Mouse (Mus musculus): ENCODE data around the gene Eno3. TPM values are rescaled to one million over a fixed set of nuclear protein-coding genes. Genes with fewer than 3 reads are reported as not detected.

Eno3 gene
- polyA plus RNA-seq, 1 experiment, result 97.3 TPM

DNA sequence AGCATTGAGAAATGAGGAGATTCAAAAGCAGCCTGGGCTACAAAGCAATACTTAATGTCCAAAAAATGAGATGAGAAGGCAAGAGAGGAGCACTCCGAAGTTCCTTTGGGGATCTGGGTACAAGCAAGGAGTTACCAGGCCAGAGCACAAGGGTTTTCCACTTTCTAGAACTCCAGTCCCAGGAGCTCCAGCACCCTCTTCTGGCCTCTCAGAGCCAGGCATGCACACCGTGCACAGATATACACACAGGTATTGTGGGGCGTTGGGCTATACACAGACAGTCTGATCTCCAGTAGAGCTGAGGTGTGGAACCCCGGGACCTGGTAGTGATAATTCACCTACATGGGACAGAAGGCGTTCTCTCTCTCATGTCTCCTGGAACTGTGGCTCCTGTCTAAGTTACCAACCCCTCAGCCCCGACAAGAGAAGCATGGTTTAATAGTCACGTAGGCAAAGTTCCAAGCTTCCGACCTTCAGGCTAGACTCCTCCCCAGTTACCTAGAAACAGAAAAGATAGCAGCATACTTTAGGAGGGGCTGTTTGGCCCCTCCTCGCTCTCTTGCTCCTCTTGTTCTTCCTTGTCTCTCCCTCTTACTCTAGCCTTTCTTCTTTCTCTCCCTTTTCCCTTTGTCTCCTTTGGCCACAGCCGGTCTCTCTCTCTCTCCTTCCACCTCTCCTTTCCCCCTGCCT is 33.8 kb upstream of the Eno3 start:
- no peak for DNase-seq
- Histone ChIP-seq H3K4me3 (replicated peaks; ENCODE audit: extremely low read depth, low read depth, low read length) (no peak overlapping the region), H3K4me1 (ENCODE audit: control insufficient read depth, insufficient read depth, low read length) (no peaks in the 10 kb centered on the region)
- TF ChIP-seq POLR2A (IDR thresholded peaks at IDR 0.05; ENCODE audit: borderline replicate concordance, extremely low read depth, low read depth, low read length) (no peak), CTCF (IDR thresholded peaks at IDR 0.05; ENCODE audit: insufficient read depth, low read length) (0 out of 2 replicates have a peak, but pooled peaks have one; percentile 2)
- WGBS, result 68% methylated on average over 10 of the region's 10 CpGs

DNA sequence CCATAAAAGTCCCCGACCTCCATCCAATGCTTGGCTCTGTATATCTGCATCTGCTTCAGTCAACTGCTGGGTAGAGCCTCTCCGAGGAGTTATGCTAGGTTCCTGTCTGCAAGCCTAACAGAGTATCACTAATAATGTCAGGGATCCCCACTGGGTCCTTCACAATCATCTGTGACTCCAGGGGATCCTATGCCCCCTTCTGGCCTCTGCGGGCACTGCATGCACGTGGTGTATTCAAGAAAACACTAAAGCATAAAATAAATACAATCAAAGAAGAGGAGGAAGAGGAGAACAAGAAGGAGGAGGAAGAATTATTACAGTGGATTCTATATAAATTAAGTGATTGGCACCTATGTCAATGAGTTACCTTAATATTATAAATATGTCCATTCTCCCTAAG is 31.5 kb upstream of the Eno3 start:
- WGBS, result 35% methylated on average over 4 of the region's 4 CpGs
- DNase-seq, result no peak
- peak; percentile 72 for TF ChIP-seq CTCF (IDR thresholded peaks at IDR 0.05; ENCODE audit: insufficient read depth, low read length)
- no peak for TF ChIP-seq POLR2A (IDR thresholded peaks at IDR 0.05; ENCODE audit: borderline replicate concordance, extremely low read depth, low read depth, low read length)
- H3K4me1 ChIP-seq (ENCODE audit: control insufficient read depth, insufficient read depth, low read length), result no peaks in the 10 kb centered on the region
- no peak overlapping the region for H3K4me3 ChIP-seq (replicated peaks; ENCODE audit: extremely low read depth, low read depth, low read length)

DNA sequence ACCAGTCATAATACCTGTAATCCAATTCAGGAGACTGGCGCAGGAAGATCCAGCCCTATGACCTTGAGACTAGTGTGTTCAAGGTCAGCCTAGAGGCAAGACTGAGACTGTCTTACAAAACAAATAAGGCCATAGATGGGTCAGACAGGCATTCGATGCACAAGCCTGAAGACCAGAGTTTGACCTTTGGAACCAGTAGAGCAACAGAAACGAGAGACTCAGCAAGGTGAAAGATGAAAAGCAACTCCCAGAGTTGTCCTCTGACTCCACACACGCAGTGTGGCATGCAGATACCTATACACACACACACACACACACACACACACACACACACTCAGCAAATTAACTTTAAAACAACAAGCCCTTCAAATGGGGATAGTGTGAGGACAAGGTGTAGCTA is 30.1 kb upstream of the Eno3 start:
- H3K4me1 ChIP-seq (ENCODE audit: control insufficient read depth, insufficient read depth, low read length), result no peaks in the 10 kb centered on the region
- H3K4me3 ChIP-seq (replicated peaks; ENCODE audit: extremely low read depth, low read depth, low read length), result no peak overlapping the region
- TF ChIP-seq POLR2A (IDR thresholded peaks at IDR 0.05; ENCODE audit: borderline replicate concordance, extremely low read depth, low read depth, low read length) (no peak), CTCF (IDR thresholded peaks at IDR 0.05; ENCODE audit: insufficient read depth, low read length) (no peak)
- 64% methylated on average over 4 of the region's 4 CpGs for WGBS
- DNase-seq, result no peak

DNA sequence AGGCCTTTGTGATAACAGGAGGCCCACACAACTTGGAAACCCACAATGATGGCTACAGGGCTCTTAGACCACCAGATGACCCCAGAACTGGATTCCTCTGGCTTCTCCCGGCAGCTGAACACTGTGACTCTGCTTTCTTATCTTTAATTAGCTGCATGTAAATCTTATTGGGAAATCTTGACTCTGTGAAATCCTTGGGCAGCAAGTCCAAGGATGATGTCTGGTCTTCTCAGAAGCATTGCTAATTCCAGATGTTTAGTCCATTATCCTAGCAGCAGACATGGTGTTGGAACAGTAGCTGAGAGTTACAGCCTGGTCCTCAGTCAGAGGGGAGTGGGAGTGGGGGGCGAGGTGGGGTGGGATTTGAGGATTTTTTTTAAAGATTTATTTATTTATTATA is 28.6 kb upstream of the Eno3 start:
- no peak for DNase-seq
- 49% methylated on average over 2 of the region's 2 CpGs for WGBS
- H3K4me3 ChIP-seq (replicated peaks; ENCODE audit: extremely low read depth, low read depth, low read length), result no peak overlapping the region
- TF ChIP-seq CTCF (IDR thresholded peaks at IDR 0.05; ENCODE audit: insufficient read depth, low read length) (no peak), POLR2A (IDR thresholded peaks at IDR 0.05; ENCODE audit: borderline replicate concordance, extremely low read depth, low read depth, low read length) (no peak)
- no peaks in the 10 kb centered on the region for H3K4me1 ChIP-seq (ENCODE audit: control insufficient read depth, insufficient read depth, low read length)

DNA sequence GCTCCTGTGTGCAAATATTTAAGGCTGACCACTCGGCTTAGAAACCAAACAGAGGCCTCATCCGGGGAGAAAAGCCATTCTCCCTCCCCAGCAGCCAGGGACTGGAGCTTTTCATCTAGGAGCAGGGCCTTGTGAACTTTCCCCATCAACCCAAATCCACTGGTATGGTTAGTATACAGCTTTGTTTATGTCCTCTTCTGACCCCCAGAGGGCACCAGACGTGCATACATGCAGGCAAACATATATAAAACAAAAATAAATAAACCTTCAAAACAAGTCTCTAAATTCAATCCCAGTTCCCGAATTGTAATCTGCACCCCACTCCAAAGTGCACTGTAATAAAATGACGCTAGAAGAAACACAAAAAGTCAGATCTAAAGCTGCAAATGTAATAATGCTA is 27.4 kb upstream of the Eno3 start:
- WGBS, result 47% methylated on average over 5 of the region's 5 CpGs

DNA sequence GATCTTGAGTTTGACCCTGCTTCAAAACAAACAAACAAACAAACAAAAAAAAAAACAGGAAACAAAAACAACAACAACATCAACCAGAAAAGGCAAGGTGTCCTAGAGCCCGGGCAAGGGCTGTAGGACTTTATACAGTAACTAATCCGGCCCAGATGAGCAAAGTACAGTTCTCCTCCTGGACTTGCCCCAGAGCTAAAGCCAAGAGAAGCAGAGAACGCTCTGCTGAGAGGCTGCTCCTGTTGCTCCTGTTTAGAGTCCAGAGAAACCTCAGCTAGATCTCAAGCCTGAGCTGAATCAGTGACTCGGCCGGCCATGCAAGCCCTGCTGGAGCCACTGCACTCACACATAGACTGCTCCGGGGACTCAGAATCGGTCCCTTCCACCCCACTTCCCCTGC is 26.9 kb upstream of the Eno3 start:
- Histone ChIP-seq H3K4me3 (replicated peaks; ENCODE audit: extremely low read depth, low read depth, low read length) (no peak overlapping the region), H3K4me1 (ENCODE audit: control insufficient read depth, insufficient read depth, low read length) (no peaks in the 10 kb centered on the region)
- DNase-seq, result no peak
- 73% methylated on average over 7 of the region's 7 CpGs for WGBS
- TF ChIP-seq CTCF (IDR thresholded peaks at IDR 0.05; ENCODE audit: insufficient read depth, low read length), result no peak
- no peak for TF ChIP-seq POLR2A (IDR thresholded peaks at IDR 0.05; ENCODE audit: borderline replicate concordance, extremely low read depth, low read depth, low read length)

More for the DNA sequence above, 27.4 kb upstream of the Eno3 start:
- Histone ChIP-seq H3K4me1 (ENCODE audit: control insufficient read depth, insufficient read depth, low read length) (no peaks in the 10 kb centered on the region), H3K4me3 (replicated peaks; ENCODE audit: extremely low read depth, low read depth, low read length) (no peak overlapping the region)
- 0 out of 2 replicates have a peak, but pooled peaks have one; percentile 1 for TF ChIP-seq CTCF (IDR thresholded peaks at IDR 0.05; ENCODE audit: insufficient read depth, low read length)
- TF ChIP-seq POLR2A (IDR thresholded peaks at IDR 0.05; ENCODE audit: borderline replicate concordance, extremely low read depth, low read depth, low read length), result no peak
- no peak for DNase-seq

DNA sequence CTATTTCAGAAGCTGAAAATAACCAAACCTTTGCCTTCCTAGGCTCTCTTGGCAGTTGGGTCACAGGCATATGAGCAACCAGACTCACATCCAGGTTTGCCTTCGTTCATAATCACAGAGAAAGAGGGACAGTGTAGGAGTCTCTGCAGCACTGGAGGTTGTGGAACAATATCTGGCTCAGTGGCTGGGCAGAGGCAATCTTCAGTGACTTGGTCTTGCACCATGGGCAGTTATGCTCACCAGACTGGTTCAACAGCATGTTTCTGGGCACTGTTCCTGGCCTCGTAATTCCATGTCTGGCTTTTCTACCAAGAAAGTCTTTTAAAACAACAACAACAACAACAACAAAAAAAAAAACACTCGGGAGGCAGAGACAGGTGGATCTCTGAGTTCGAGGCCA is 21.4 kb upstream of the Eno3 start:
- no peak for DNase-seq
- TF ChIP-seq POLR2A (IDR thresholded peaks at IDR 0.05; ENCODE audit: borderline replicate concordance, extremely low read depth, low read depth, low read length) (no peak), CTCF (IDR thresholded peaks at IDR 0.05; ENCODE audit: insufficient read depth, low read length) (no peak)
- no peaks in the 10 kb centered on the region for H3K4me1 ChIP-seq (ENCODE audit: control insufficient read depth, insufficient read depth, low read length)
- H3K4me3 ChIP-seq (replicated peaks; ENCODE audit: extremely low read depth, low read depth, low read length), result no peak overlapping the region
- 81% methylated on average over 4 of the region's 4 CpGs for WGBS

DNA sequence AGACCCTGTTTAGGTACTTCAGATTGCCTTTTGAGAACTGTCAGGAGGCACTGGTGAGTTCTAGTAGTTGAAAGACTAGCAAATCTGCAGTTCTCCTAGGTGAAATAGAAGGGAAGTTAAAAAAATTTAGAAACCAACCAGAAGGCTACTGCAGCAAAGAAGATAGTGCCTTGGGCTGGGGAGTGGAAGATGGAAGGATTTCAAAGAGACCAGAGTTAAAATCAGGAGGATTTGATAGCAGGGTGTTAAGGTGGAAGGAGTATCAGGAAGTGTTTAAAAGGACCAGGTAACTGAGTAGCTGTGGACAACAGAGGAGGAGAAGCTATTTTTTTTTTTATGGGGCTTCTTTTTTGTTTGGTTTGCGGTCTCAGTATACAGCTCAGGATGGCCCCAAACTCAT is 19.2 kb upstream of the Eno3 start:
- H3K4me1 ChIP-seq (ENCODE audit: control insufficient read depth, insufficient read depth, low read length), result no peaks in the 10 kb centered on the region
- no peak overlapping the region for H3K4me3 ChIP-seq (replicated peaks; ENCODE audit: extremely low read depth, low read depth, low read length)
- WGBS, result 95% methylated on average over 1 of the region's 1 CpGs
- DNase-seq, result no peak
- TF ChIP-seq CTCF (IDR thresholded peaks at IDR 0.05; ENCODE audit: insufficient read depth, low read length) (no peak), POLR2A (IDR thresholded peaks at IDR 0.05; ENCODE audit: borderline replicate concordance, extremely low read depth, low read depth, low read length) (no peak)

DNA sequence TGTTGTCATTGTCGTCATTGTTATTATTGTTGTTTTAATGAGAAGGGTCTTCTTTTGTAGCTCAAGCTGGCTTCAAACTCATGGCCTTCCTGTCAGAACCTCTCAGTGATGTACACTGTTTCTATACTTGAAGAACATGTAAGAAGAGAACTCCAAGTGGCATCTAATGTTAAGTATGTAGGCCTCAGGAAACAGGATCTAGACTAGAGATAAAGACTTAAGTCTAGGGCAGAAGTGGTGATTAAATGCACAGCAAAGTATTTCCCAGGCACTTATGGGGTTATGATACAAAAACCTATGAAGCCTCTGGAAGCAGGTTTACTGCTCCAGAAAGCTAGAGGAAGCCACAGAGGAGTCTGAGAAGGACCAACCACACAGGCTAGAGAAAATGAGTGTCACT is 18.7 kb upstream of the Eno3 start:
- no peak for DNase-seq
- no peak for TF ChIP-seq CTCF (IDR thresholded peaks at IDR 0.05; ENCODE audit: insufficient read depth, low read length)
- TF ChIP-seq POLR2A (IDR thresholded peaks at IDR 0.05; ENCODE audit: borderline replicate concordance, extremely low read depth, low read depth, low read length), result no peak
- Histone ChIP-seq H3K4me3 (replicated peaks; ENCODE audit: extremely low read depth, low read depth, low read length) (no peak overlapping the region), H3K4me1 (ENCODE audit: control insufficient read depth, insufficient read depth, low read length) (no peaks in the 10 kb centered on the region)
- WGBS, result 88% methylated on average over 1 of the region's 1 CpGs

DNA sequence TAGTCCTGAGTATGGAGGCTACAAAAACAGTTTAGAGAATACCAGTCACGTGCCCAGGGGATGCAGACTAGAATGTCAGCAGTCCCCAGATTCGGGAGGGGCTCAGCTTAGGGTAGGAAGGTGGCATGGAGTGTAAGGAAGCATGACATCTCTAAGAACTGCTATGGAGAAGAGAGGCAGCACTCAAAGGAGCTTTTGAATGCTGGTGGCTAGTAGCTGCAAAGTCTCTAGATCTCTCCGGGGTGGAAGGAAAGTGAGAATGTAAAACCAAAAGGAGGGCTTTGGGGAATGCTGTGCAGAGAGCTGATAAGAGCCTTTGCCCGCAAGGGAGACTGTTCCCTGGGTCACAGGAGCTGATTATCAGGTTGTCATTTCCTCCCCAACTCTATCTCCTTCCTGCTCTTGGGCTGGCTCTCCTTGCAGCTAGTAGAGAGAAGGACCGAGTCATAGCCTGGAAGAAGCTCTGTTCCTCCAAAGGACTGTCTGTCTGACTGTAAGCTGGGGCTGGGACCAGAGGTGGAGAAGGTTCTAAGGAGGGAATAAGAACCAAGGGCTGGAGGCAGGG is 18.2 kb upstream of the Eno3 start, which contains the start of gene Gp1ba:
Gene Gp1ba, plus strand, starts transcription at position 409 of the 565 bp plus-strand sequence.
- no peak within 1 kb of the TSS for H3K4me3 ChIP-seq (replicated peaks; ENCODE audit: extremely low read depth, low read depth, low read length)
- DNase-seq, result no peak
- H3K4me1 ChIP-seq (ENCODE audit: control insufficient read depth, insufficient read depth, low read length), result no peaks in the 10 kb centered on the region
- no peak for TF ChIP-seq CTCF (IDR thresholded peaks at IDR 0.05; ENCODE audit: insufficient read depth, low read length)
- TF ChIP-seq POLR2A (IDR thresholded peaks at IDR 0.05; ENCODE audit: borderline replicate concordance, extremely low read depth, low read depth, low read length), result no peak
- 20% methylated on average over 5 of the region's 5 CpGs for WGBS
